Mouse (Mus musculus) inflammation-experienced regulatory T-cells (primary cell): ENCODE measurements around the gene Zfp358. TPM values are rescaled to one million over a fixed set of nuclear protein-coding genes. Genes with fewer than 3 reads are reported as not detected.

Source experiments
- polyA plus RNA-seq, 2 experiments: library from polyadenylated mRNA; unstranded; fragments of 100-300 nt; shearing (Covaris generic); gene quantifications; one replicate each; pipeline ENCODE4 v1.2.1; 2017

Gene Zfp358
- 1 to 10 TPM; 6.7 to 8.5 TPM for polyA plus RNA-seq

DNA sequence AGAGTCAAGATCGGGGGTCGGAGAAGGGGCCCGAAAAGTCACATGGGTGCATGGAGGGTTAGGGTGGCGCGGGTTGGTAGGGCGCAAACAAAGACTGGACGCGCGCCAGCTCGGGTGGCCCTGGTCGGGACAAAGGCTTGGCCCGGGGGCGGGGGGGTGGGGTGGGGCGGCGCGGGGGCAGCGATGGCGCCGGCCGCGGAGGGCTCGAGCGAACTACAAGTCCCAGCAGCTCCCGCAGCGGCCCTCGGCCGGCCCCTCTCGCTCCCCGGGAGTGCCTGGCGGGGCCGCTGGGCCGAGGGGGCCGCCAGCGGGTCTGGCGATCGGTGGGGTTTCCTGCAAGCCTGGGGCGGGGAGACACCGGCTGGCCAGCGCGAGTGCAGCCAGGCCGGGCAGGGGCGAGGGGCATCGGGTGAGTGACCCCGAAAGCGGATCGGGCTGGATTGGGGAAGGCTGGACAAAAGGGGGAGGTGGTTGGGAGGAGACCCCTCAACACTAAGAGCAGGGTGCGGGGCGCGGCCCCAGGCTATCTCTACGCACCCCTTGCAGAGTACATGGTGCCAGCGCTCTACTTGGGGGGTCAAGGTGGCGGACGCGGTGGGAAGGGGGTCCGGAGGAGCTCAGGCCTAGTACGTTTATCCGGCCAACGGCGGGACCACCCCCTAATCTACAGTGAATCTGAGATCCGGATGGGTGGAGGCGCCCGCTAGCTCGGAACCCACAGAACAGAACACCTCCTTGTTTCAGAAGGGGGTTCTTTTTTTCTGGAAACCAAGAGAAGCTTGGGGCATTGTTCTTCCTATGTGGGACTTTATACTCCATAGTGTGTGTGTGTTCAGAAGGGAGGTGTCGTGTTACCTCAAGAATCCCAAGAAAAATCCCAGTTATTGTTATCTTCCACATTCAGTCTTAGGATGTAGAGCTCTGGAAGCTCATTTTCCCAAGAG lies at the start of gene Zfp358:
Zfp358 (plus strand) TSS at position 238 of the 944 bp plus-strand sequence.

DNA sequence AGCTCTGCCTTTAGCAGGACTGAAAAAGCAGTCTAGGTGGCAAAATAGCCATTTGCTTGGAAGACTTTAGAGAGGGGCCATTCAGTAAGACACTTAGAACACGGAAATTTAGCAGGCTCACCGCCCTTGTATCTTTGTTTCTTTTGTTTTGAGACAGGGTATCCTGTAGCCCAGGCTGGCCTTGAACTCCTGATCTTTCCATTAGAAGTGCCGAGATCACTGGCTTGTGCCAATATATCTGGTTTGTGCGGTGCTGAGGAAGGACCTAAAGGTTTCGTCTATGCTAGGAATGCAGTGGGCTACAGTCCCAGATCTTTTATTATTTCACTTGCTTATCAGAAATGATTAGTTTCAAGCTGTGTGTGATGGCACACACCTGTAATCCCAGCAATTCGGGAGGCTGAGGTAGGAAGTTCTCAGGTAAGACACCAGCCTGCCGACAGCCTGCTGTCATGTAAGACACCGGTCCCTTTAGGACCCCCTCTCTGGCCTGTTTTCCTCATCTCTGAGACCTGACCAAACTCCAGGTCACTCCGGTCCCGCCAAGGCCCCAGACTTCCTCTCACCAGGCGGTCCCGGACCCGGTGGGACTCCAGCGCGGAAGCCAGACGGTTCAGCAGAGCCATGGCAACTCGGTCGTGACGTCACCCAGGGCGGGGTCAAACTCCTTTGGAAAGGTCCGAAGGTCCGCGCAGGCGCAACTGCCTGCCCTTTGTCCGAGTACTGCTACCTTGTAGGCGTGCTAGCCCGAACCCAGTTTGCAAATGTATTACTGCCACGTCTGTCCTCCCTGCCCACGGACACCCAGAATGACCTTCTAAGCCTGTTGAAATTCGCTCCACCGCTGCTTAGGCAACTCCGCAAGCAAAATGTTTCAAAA lies 25.7 kb upstream of the Zfp358 start, which contains the start of gene Pex11g:
Pex11g (minus strand) TSS at position 675 of the 880 bp plus-strand sequence.

DNA sequence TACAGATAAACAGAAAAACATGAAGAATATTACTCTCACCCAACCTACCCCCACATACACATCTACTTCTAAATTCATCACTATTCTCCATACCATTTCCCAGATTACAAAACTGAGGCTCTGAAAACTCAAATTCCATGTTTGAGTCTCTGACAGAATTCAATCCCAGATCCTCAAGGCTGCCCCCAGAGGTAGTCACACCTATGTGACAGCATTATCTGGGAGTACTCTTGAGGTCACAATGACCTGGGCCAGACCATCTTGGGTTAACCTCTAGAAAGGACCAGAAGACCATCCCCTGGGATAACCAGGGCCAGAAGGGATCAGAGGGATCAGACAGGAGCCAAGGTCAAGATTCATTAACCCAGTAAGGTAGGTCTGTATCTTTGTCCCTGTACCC lies 22.4 kb upstream of the Zfp358 start, which contains the start of gene Tex45:
Tex45 (plus strand) TSS at position 301 of the 400 bp plus-strand sequence.

DNA sequence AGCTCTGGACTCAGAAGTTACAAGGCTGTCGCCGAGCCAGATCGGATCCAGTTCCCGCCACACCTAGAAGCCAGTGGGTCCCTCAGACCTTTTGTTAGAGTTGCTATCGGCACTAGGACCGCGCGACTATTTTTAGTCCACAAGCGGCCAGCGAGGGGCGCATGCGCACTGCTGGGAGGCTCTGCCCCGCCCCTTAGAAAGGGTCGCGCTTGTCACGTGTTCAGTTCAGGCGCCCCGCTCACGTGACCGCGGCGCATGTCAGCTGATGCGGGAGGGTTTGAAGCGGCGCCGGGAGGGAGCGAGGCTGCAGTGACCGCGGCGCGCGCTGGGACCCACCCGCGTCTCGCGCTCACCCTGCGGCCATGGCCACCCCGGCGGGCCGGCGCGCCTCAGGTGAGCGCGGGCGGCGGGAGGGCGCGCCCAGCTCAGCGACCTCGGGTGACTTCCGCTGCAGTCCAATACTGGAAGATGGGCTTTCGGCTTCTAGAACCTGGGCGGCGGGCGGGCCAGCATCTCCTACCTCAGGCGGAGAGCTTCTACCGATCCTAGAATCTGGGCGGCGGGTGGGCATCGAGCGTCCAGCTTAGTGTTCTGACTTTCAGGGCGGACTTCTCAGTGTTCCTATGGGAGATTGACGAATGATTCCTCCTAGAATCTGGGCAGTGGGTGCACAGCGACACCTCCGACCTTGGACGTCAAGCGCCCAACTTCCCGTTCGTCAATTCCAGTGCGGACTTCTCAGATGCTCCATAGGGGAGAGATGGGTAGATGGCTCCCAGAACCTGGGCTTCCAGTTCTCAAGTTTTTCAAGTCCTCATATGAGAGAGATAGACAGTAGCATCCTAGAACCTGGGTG lies 7.5 kb downstream of the Zfp358 start, which contains the start of gene Mcoln1:
Mcoln1 (plus strand) TSS at position 223 of the 856 bp plus-strand sequence.

DNA sequence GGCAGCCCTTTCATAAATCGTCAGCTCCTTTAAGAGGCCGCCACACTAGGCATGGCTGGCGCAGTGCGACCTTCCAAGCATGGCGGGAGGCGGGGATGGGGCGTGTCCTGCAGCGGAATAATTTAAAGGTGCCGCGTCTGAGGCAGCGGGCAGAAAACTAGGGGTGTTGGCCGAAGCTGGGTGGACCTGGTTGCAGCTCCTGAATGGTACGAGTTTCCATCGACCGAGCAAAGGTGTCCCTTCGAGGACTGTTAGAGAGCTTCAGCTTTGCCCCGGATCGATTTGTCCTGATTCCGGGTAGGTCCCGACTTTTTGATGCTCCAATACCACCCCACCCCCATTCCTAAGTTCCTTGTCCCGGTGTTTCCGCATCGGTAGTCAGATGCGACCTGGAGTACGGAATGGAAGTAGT lies 22.3 kb downstream of the Zfp358 start, which contains the start of gene Pnpla6:
Pnpla6 (plus strand) TSS at position 125 of the 412 bp plus-strand sequence.

Other genes with a start within 250 kb of the Zfp358 start
- gene Insr, start 213.5 kb upstream of the Zfp358 start, polyA plus RNA-seq: 10 to 100 TPM; 19.7 to 26.5 TPM
- gene A430078G23Rik, start 139.7 kb upstream of the Zfp358 start, polyA plus RNA-seq: 100 to 1,000 TPM in 1 of 2 experiments, 10 to 100 TPM in 1; 73.2 to 113 TPM
- gene Arhgef18, start 100.1 kb upstream of the Zfp358 start, polyA plus RNA-seq: 100 to 1,000 TPM in 1 of 2 experiments, 10 to 100 TPM in 1; 74.0 to 116 TPM
- gene Pex11g, start 25.5 kb upstream of the Zfp358 start, polyA plus RNA-seq: 1 to 10 TPM; 4.2 to 4.5 TPM
- gene Tex45, start 22.3 kb upstream of the Zfp358 start, polyA plus RNA-seq: under 1 TPM in 1 of 2 experiments, not detected in 1; 0.17 TPM
- gene Mcoln1, start 7.3 kb downstream of the Zfp358 start, polyA plus RNA-seq: 100 to 1,000 TPM; 107 to 120 TPM
- gene Pnpla6, start 22.2 kb downstream of the Zfp358 start, polyA plus RNA-seq: 10 to 100 TPM; 39.8 to 41.4 TPM
- gene C330021F23Rik, start 74.9 kb downstream of the Zfp358 start, polyA plus RNA-seq: 1 to 10 TPM in 1 of 2 experiments, not detected in 1; 2.2 TPM
- gene Camsap3, start 94.2 kb downstream of the Zfp358 start, polyA plus RNA-seq: 1 to 10 TPM in 1 of 2 experiments, under 1 TPM in 1; 0.98 to 5.4 TPM
- 100 to 1,000 TPM; 100 to 114 TPM for gene Xab2, start 128.2 kb downstream of the Zfp358 start, polyA plus RNA-seq
- gene Pet100, start 128.4 kb downstream of the Zfp358 start, polyA plus RNA-seq: 100 to 1,000 TPM in 1 of 2 experiments, 10 to 100 TPM in 1; 95.6 to 102 TPM
- gene Pcp2, start 132.4 kb downstream of the Zfp358 start, polyA plus RNA-seq: not detected
- 100 to 1,000 TPM; 203 to 221 TPM for gene Stxbp2, start 137.8 kb downstream of the Zfp358 start, polyA plus RNA-seq
- not detected for gene Retn, start 162.6 kb downstream of the Zfp358 start, polyA plus RNA-seq
- gene Mcemp1, start 172.6 kb downstream of the Zfp358 start, polyA plus RNA-seq: 1 to 10 TPM in 1 of 2 experiments, not detected in 1; 1.1 TPM
- under 1 TPM in 1 of 2 experiments, not detected in 1; 0.78 TPM for gene Fcor, start 179.2 kb downstream of the Zfp358 start, polyA plus RNA-seq
- gene Trappc5, start 183.2 kb downstream of the Zfp358 start, polyA plus RNA-seq: 10 to 100 TPM; 35.7 to 44.1 TPM
- gene Fcer2a, start 201.0 kb downstream of the Zfp358 start, polyA plus RNA-seq: 10 to 100 TPM in 1 of 2 experiments, 1 to 10 TPM in 1; 1.7 to 16.7 TPM
- under 1 TPM in 1 of 2 experiments, not detected in 1; 0.53 TPM for gene Clec4g, start 227.5 kb downstream of the Zfp358 start, polyA plus RNA-seq